Mouse (Mus musculus) T-cell, adult 2 months (primary cell): Measurements from ENCODE around the gene Cdh23.
A peak's percentile ranks its signal among the peaks of the same experiment; 100 is the strongest.

ENCODE experiments used
- DNase-seq: peaks from one replicate; pipeline ENCODE4 v3.0.0; 2022; ENCODE audit warnings: low spot score

Cdh23 gene

DNA sequence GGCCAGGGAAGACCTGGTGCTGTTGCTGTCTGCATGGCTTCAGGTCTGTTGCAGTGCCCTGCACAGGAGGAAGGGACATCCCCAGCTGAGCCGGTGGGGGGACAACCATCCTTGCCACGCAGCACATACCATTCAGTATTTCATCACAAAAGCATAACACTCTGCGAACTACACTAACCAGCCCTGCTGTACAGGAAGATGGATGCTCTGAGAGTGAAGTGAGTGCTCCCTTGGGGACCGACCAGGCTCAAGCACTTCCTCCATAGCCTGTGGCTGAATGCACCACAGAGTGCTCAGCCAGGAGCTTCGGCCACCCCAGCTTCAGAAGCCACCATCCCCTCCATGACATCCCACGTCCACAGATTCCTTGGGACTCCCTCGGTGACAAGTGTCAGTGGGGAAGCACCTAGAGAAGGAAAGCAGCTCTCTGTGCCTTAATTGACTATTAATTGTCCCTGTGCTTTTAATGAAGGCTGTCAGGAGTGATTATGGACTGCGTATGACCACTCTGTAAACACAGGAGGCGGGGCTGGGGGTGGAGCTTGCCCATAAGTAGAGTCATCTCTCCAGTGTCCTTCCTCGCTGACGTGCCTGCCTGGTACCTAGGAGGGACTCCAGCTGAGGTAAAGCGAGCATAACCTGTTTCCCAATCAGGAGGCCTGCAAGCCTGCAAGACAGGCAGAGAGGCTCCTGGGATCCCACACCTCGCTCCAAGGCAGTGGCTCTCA lies 60.6 kb downstream of the Cdh23 start:
- no peak for DNase-seq

- no peak for DNase-seq
Measured at GRCm38 (mm10) chr10:60634391-60634790, 61.9 kb downstream of the Cdh23 start.

DNA sequence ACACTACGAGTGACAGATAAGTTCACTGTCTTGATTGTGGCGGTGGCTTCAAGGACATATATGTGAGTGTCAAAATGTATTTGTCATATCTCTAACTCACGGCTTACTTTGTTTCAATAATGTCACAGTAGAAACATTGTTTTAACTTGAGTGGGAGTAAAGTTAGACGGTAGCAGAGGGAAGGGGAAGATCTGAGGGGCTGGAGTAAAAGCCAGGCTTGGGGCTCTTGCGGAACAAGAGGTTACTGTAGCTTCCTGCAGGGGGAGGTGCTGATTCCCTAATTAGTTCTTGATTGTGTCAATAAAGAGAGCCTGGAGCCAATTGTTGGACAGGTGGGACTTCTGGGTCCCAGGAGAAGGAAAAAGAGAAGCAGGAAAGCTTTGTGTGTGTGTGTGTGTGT lies 70.2 kb downstream of the Cdh23 start:
- DNase-seq = no peak

DNA sequence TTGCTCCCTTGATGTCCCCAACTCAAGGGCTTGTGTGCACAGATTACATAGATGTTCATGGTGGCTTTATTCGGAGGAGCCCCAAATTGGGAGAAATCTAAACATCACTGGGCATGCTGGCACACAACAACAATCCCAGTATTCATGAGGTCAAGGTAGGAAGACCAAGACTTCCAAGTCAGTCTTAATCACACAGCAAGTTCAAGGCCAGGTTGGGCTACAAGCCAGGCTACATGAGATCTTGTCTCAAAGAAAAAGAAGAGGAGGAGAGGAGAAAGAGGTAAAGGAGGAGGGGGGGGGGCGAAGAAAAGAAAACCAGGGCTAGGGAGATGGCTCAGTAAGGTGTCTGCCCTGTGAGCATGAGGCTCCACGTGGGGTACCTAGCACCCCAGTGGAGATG lies 70.8 kb downstream of the Cdh23 start:
- no peak for DNase-seq

GRCm38 (mm10) chr10:60624945-60625344 lies 71.3 kb downstream of the Cdh23 start:
- no peak for DNase-seq

- DNase-seq = no peak
Measured at GRCm38 (mm10) chr10:60624217-60624708, 72.0 kb downstream of the Cdh23 start.

DNA sequence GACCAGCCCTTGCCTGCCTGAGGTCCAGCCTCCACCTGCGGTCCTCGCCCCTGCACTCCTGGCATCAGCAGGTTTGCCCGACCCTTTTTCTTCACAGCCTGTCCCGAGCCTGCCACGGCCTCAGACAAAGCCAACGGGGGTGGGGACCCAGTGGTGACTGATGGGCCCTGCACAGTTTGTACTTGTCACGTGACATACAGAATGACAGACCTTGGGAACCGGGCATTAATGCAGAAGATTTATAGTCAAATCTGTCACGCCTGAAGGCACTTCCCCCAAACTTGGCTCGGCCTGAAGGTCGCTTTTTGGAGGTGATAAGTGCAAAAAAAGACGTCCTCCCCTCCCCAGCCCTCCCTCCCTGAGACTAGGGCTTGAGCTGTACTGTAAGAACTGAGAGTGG lies 73.5 kb downstream of the Cdh23 start:
- no peak for DNase-seq

GRCm38 (mm10) chr10:60621470-60622170 lies 74.7 kb downstream of the Cdh23 start:
- DNase-seq = no peak

GRCm38 (mm10) chr10:60615898-60616297 lies 80.4 kb downstream of the Cdh23 start:
- no peak for DNase-seq

DNA sequence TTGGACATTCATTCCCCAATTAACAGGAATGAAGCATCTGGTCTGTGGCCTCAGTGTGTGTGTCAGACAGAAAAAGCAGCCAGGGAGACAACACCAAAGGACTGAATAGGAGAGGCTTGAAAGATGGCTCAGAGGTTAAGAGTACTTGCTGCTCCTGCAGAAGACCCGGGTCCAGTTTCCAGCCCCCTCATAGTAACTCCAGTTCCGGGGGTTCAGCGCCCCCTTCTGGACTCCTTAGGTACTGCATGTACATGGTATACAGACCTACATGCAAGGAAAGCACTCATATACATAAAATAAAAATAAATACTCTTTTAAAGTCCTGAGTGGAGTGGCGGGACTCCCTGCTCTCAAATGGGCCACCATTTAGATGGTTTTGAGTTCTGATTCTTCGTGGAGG lies 83.4 kb downstream of the Cdh23 start:
- DNase-seq = peak; percentile 5

- DNase-seq = no peak
Measured at GRCm38 (mm10) chr10:60607166-60607565, 89.1 kb downstream of the Cdh23 start.

DNA sequence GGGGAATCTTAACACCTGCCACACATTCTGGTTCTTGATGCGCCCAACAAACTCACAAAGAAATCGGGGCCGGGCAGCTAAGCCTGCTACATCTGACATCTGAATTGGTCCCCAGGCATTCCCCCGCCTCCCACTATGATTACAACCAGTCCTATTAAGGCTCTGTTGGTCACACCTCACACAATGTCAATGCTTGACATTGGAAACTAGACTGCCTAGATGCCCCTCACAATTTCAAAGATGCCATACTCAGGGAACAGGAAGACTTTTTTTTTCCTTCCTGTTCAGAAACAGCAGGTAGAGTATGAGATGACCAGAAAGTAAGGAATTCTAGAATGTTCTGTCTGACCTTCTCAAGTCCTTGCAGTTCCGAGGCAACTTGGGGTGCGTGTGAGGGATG lies 89.6 kb downstream of the Cdh23 start:
- DNase-seq = no peak

DNA sequence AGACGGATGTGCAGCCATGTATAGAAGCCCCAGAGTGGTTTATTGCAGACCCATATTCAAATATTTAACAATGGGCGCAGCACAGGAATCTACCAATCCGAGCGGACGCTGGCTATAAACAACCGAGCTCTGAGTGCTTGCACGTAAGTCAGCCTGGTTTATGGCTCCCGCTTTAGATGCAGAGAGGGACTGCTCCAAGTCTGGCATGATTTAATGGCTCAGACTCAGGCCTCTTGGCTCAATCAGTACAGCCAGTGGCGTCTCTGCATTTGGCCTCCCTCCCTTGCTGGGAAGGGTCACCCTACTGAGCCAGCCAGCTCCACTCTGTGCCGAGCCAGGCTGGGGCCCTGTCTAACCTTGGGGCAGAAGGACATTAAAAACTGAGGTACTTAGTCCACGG lies 94.1 kb downstream of the Cdh23 start:
- DNase-seq = no peak

DNA sequence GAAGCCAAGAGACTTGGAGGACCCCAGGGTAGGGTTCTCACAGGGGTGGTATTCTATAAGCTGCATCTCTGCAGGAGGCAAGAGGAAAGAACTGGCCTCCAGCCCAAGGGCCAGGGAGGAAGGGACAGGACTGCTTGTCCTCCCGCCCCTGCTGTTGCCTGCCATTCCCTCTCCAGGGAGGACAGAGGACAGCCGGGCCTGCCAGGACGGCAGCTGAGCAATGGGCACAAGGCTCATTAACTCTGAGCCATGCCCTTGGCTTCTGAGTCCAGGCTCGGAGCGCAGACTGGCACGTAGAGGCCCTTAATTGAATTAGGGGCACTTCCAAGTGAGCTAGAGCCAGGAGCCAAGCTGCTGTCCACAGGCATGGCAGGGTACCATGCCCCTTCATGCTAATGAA lies 101.1 kb downstream of the Cdh23 start:
- no peak for DNase-seq

GRCm38 (mm10) chr10:60592881-60593575 lies 103.3 kb downstream of the Cdh23 start:
- DNase-seq = no peak

- DNase-seq = no peak
Measured at GRCm38 (mm10) chr10:60591281-60591680, 105.0 kb downstream of the Cdh23 start.

DNA sequence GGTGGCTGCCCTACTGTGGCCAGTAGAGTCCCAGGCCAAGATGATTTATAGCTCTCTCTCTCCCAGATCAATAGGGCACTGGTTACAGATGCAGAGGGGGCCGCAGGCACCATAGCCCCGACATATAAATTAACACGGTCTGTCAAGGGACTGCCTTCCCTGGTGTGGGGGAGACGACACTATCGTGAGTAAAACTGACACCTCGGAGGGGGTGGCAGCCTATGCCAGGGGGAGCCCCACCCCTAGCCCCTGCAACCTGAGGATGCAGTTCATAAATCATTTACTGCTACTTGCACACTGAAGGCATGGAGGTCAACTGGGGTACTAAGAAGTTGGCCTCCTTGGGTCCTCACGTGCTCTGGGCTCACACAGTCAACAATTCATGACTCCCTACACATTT lies 106.0 kb downstream of the Cdh23 start:
- DNase-seq = no peak

GRCm38 (mm10) chr10:60585691-60586090 lies 110.6 kb downstream of the Cdh23 start:
- DNase-seq = no peak

- DNase-seq = no peak
Measured at GRCm38 (mm10) chr10:60582956-60583355, 113.3 kb downstream of the Cdh23 start.

DNA sequence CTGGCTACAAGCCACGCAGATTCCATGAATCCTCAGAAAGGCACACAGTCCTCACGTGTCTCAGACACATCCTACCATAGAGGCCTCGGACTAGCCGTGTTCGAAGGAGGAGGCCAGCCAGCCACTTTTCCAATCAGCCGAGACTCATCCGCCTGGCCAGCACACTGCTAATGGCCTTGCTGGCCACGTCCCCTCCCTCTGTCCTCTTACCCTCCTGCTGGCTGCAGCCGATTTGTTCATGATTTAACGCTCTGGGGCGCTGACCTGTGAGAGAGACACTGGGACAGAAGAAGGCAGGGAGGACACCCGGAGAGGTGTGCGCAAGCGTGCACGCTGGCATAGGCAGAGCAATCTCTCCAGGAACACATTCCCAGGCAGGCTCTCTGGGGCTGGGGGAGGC lies 115.6 kb downstream of the Cdh23 start:
- no peak for DNase-seq

GRCm38 (mm10) chr10:60578738-60579538 lies 117.4 kb downstream of the Cdh23 start:
- DNase-seq = no peak
